Mouse (Mus musculus) telencephalon, adult 2 months (tissue): ENCODE results near the gene Ncam1.

Source experiments
- DNase-seq: peaks from one replicate; pipeline ENCODE4 v3.0.0-alpha.2; 2011; ENCODE audit warnings: low read depth, low spot score

The Ncam1 gene

GRCm38 (mm10) chr9:49755214-49755613 lies 43.5 kb downstream of the Ncam1 start:
- no peak for DNase-seq

- DNase-seq, result no peak
Measured at GRCm38 (mm10) chr9:49751466-49751865, 47.3 kb downstream of the Ncam1 start.

- DNase-seq, result no peak
Measured at GRCm38 (mm10) chr9:49746176-49746575, 52.5 kb downstream of the Ncam1 start.

GRCm38 (mm10) chr9:49745696-49746095 lies 53.0 kb downstream of the Ncam1 start:
- no peak for DNase-seq

- DNase-seq, result no peak
Measured at GRCm38 (mm10) chr9:49744286-49744685, 54.4 kb downstream of the Ncam1 start.

- DNase-seq, result peak; percentile 65
Measured at GRCm38 (mm10) chr9:49739935-49740334, 58.8 kb downstream of the Ncam1 start.

- DNase-seq, result no peak
Measured at GRCm38 (mm10) chr9:49738546-49738945, 60.2 kb downstream of the Ncam1 start.

GRCm38 (mm10) chr9:49737166-49737565 lies 61.6 kb downstream of the Ncam1 start:
- DNase-seq, result no peak

- DNase-seq, result no peak
Measured at GRCm38 (mm10) chr9:49734348-49735007, 64.2 kb downstream of the Ncam1 start.

GRCm38 (mm10) chr9:49733726-49734125 lies 65.0 kb downstream of the Ncam1 start:
- no peak for DNase-seq

- no peak for DNase-seq
Measured at GRCm38 (mm10) chr9:49729479-49729878, 69.2 kb downstream of the Ncam1 start.

GRCm38 (mm10) chr9:49728211-49728610 lies 70.5 kb downstream of the Ncam1 start:
- DNase-seq, result no peak

- DNase-seq, result peak; percentile 77
Measured at GRCm38 (mm10) chr9:49722765-49723164, 76.0 kb downstream of the Ncam1 start.

- DNase-seq, result no peak
Measured at GRCm38 (mm10) chr9:49715121-49715520, 83.6 kb downstream of the Ncam1 start.

GRCm38 (mm10) chr9:49714091-49714490 lies 84.6 kb downstream of the Ncam1 start:
- no peak for DNase-seq

- DNase-seq, result no peak
Measured at GRCm38 (mm10) chr9:49707646-49708045, 91.1 kb downstream of the Ncam1 start.

GRCm38 (mm10) chr9:49704196-49704967 lies 94.3 kb downstream of the Ncam1 start:
- no peak for DNase-seq

- DNase-seq, result peak; percentile 48
Measured at GRCm38 (mm10) chr9:49695371-49695770, 103.4 kb downstream of the Ncam1 start.

- no peak for DNase-seq
Measured at GRCm38 (mm10) chr9:49692791-49693190, 105.9 kb downstream of the Ncam1 start.

- DNase-seq, result no peak
Measured at GRCm38 (mm10) chr9:49691344-49691743, 107.4 kb downstream of the Ncam1 start.

- no peak for DNase-seq
Measured at GRCm38 (mm10) chr9:49683566-49684273, 115.0 kb downstream of the Ncam1 start.

GRCm38 (mm10) chr9:49681848-49682469 lies 116.8 kb downstream of the Ncam1 start:
- no peak for DNase-seq
